Mouse (Mus musculus): ENCODE measurements at regions not wholly inside any gene's neighbourhood (a gene's known extent, or its start where the extent isn't known, plus 50 kb on each side); places are given as distances from the start of the nearest gene placed in this dataset.

DNA sequence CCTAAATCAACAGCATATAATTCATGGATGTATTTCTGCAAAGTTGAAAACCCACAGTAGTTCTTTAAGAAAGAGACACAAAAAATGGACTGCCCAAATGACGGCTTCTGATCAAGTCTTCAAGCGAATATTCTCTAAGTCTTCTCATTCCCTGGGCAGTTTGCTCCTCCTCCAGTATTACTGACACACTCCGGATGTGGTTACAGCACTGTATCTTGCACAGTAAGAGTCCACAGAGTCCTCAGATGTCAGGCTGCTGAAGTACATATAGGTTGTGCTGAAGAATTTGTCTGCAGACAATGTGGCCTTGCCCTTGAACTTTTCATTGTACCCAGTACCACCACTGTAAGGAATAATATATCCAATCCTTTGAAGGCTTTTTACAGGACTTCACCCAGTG is 1115.4 kb upstream of the Zfp386 start:
- no peaks in the 10 kb centered on the region for H3K27me3 ChIP-seq (ENCODE audit: control insufficient read depth in 1 of 2, insufficient read depth in 2 of 2, low read length in 2 of 2)
- H3K36me3 ChIP-seq (ENCODE audit: control insufficient read depth in 1 of 2, insufficient read depth in 2 of 2, low read length in 2 of 2) = no peaks in the 10 kb centered on the region
- no peak overlapping the region for H3K4me3 ChIP-seq (ENCODE audit: control insufficient read depth in 1 of 2, insufficient read depth in 1 of 2, low read depth in 2 of 2, low read length in 2 of 2)
- no peaks in the 10 kb centered on the region for H3K79me2 ChIP-seq (ENCODE audit: control insufficient read depth, insufficient read depth, low read length, poor library complexity)
- no peak overlapping the region for H3K27ac ChIP-seq (ENCODE audit: control insufficient read depth, low read depth, low read length)
- no peak overlapping the region for H3K9ac ChIP-seq (ENCODE audit: control insufficient read depth, low read depth, low read length, poor library complexity, severe bottlenecking)
- TF ChIP-seq MYB (IDR thresholded peaks at IDR 0.05; ENCODE audit: low read depth, low read length) (no peak), TAL1 (IDR thresholded peaks at IDR 0.05; ENCODE audit: low read length) (no peak), CHD1 (IDR thresholded peaks at IDR 0.05; ENCODE audit: low read depth, low read length) (no peak), HCFC1 (IDR thresholded peaks at IDR 0.05; ENCODE audit: low read depth, low read length) (no peak), TCF12 (IDR thresholded peaks at IDR 0.05; ENCODE audit: low read depth, low read length) (no peak), POLR2AphosphoS2 (IDR thresholded peaks at IDR 0.05; ENCODE audit: low read length) (no peak), RCOR1 (IDR thresholded peaks at IDR 0.05; ENCODE audit: low read depth, low read length) (no peak), JUND (IDR thresholded peaks at IDR 0.05; ENCODE audit: low read depth, low read length) (no peak), MEF2A (IDR thresholded peaks at IDR 0.05; ENCODE audit: extremely low read depth, insufficient replicate concordance, low read depth, low read length, poor library complexity, severe bottlenecking) (no peak), KAT2A (conservative IDR thresholded peaks at IDR 0.05; ENCODE audit: low read depth, low read length) (no peak), ZNF384 (IDR thresholded peaks at IDR 0.05; ENCODE audit: low read depth, low read length) (no peak), POLR2AphosphoS5 (IDR thresholded peaks at IDR 0.05; ENCODE audit: borderline replicate concordance, low read depth, low read length) (no peak), NELFE (IDR thresholded peaks at IDR 0.05; ENCODE audit: low read depth, low read length) (no peak), USF2 (IDR thresholded peaks at IDR 0.05; ENCODE audit: borderline replicate concordance in 1 of 2, insufficient read depth in 1 of 2, low read depth in 1 of 2, low read length in 2 of 2) (no peak), EP300 (IDR thresholded peaks at IDR 0.05; ENCODE audit: low read depth in 1 of 2, low read length in 2 of 2) (no peak), SIN3A (IDR thresholded peaks at IDR 0.05; ENCODE audit: low read length) (no peak), TBP (IDR thresholded peaks at IDR 0.05; ENCODE audit: low read depth, low read length) (no peak), MAX (IDR thresholded peaks at IDR 0.05; ENCODE audit: low read length) (no peak), MAZ (IDR thresholded peaks at IDR 0.05; ENCODE audit: low read depth, low read length) (no peak), BHLHE40 (IDR thresholded peaks at IDR 0.05; ENCODE audit: borderline replicate concordance, low read depth, low read length) (no peak)
- no peaks in the 10 kb centered on the region for H3K9me3 ChIP-seq (replicated peaks; ENCODE audit: insufficient read depth, low read length)
- no peaks in the 10 kb centered on the region for H3K4me1 ChIP-seq (ENCODE audit: control insufficient read depth in 1 of 2, insufficient read depth in 2 of 2, low read length in 2 of 2)
- DNase-seq (ENCODE audit: low read depth, low spot score) = no peak

DNA sequence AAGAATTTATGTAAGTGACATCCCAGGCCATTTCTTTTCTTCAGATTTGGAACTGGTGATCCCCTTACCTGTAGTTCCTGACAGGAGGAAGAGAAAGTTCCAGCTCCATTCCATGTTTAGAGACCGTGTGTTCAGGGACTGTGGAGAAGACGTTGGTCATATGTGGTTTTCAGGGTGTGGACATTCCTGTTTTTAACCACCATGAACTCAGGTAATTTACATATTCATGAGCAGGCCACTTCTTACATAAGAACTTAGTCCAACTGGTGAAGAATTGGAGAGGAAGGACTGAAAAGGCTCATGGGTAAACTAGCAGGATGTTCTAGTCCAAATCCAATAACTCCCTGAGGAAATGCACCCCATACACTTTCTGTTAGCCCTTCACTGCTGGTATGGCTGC is 1114.9 kb upstream of the Zfp386 start:
- no peak for TF ChIP-seq EP300 (IDR thresholded peaks at IDR 0.05; ENCODE audit: low read depth in 1 of 2, low read length in 2 of 2)
- no peak for TF ChIP-seq UBTF (IDR thresholded peaks at IDR 0.05; ENCODE audit: borderline replicate concordance, insufficient read depth, low read depth, low read length)
- TF ChIP-seq POLR2AphosphoS2 (IDR thresholded peaks at IDR 0.05; ENCODE audit: low read length) = no peak
- no peak for TF ChIP-seq ZC3H11A (IDR thresholded peaks at IDR 0.05; ENCODE audit: low read depth, low read length)
- TF ChIP-seq NRF1 (IDR thresholded peaks at IDR 0.05; ENCODE audit: insufficient read depth, low read depth, low read length, poor library complexity, severe bottlenecking) = no peak
- no peak for TF ChIP-seq JUND (IDR thresholded peaks at IDR 0.05; ENCODE audit: low read depth, low read length)
- TF ChIP-seq RCOR1 (IDR thresholded peaks at IDR 0.05; ENCODE audit: low read depth, low read length) = no peak
- no peak for TF ChIP-seq USF1 (IDR thresholded peaks at IDR 0.05; ENCODE audit: low read depth, low read length)
- no peak for TF ChIP-seq KAT2A (conservative IDR thresholded peaks at IDR 0.05; ENCODE audit: low read depth, low read length)
- TF ChIP-seq SIN3A (IDR thresholded peaks at IDR 0.05; ENCODE audit: low read length) = no peak
- TF ChIP-seq USF2 (IDR thresholded peaks at IDR 0.05; ENCODE audit: borderline replicate concordance in 1 of 2, insufficient read depth in 1 of 2, low read depth in 1 of 2, low read length in 2 of 2) = no peak
- TF ChIP-seq NELFE (IDR thresholded peaks at IDR 0.05; ENCODE audit: low read depth, low read length) = no peak
- TF ChIP-seq ETS1 (IDR thresholded peaks at IDR 0.05; ENCODE audit: low read depth, low read length) = no peak
- TF ChIP-seq ELF1 (IDR thresholded peaks at IDR 0.05; ENCODE audit: low read depth, low read length) = no peak
- TF ChIP-seq MAZ (IDR thresholded peaks at IDR 0.05; ENCODE audit: low read depth, low read length) = no peak
- TF ChIP-seq BHLHE40 (IDR thresholded peaks at IDR 0.05; ENCODE audit: borderline replicate concordance, low read depth, low read length) = no peak
- Histone ChIP-seq H3K4me1 (ENCODE audit: control insufficient read depth in 1 of 2, insufficient read depth in 2 of 2, low read length in 2 of 2) (no peaks in the 10 kb centered on the region), H3K9ac (ENCODE audit: control insufficient read depth, low read depth, low read length, poor library complexity, severe bottlenecking) (no peak overlapping the region), H3K36me3 (ENCODE audit: control insufficient read depth in 1 of 2, insufficient read depth in 2 of 2, low read length in 2 of 2) (no peaks in the 10 kb centered on the region), H3K27me3 (ENCODE audit: control insufficient read depth in 1 of 2, insufficient read depth in 2 of 2, low read length in 2 of 2) (no peaks in the 10 kb centered on the region), H3K4me3 (ENCODE audit: control insufficient read depth in 1 of 2, insufficient read depth in 1 of 2, low read depth in 2 of 2, low read length in 2 of 2) (no peak overlapping the region), H3K9me3 (replicated peaks; ENCODE audit: insufficient read depth, low read length) (no peaks in the 10 kb centered on the region), H3K27ac (ENCODE audit: control insufficient read depth, low read depth, low read length) (no peak overlapping the region), H3K79me2 (ENCODE audit: control insufficient read depth, insufficient read depth, low read length, poor library complexity) (no peaks in the 10 kb centered on the region)
- no peak for DNase-seq (ENCODE audit: low read depth, low spot score)

Data from MEL (cell line).